Mouse (Mus musculus) liver, embryonic 12.5 days (tissue): Measurements from ENCODE around the gene Bcar1. TPM values are rescaled to one million over a fixed set of nuclear protein-coding genes. Genes with fewer than 3 reads are reported as not detected.

Experiments
- ATAC-seq: fragments of 200-750 bp; cut with Nextera tagmentation; 2 replicates; pipeline ENCODE4 v1.8.0; 2017; ENCODE audit warnings: moderate number of reproducible peaks, mild to moderate bottlenecking, moderate library complexity
- H3K27ac ChIP-seq: fragments of 300-500 bp; sonication (generic); 2 replicates; pipeline ENCODE4 v1.5.1; 2016; ENCODE audit warnings: mild to moderate bottlenecking
- H3K27me3 ChIP-seq: fragments of 300-500 bp; sonication (generic); replicated peaks from 2 replicates; pipeline ENCODE4 v1.6.1; 2016; ENCODE audit warnings: mild to moderate bottlenecking, moderate library complexity
- H3K36me3 ChIP-seq: fragments of 300-500 bp; sonication (generic); 2 replicates; pipeline ENCODE4 v1.6.1; 2016; ENCODE audit warnings: mild to moderate bottlenecking, moderate library complexity
- H3K4me1 ChIP-seq: fragments of 300-500 bp; sonication (generic); 2 replicates; pipeline ENCODE4 v1.6.1; 2016
- H3K4me2 ChIP-seq: fragments of 300-500 bp; sonication (generic); 2 replicates; pipeline ENCODE4 v1.6.1; 2016; ENCODE audit warnings: mild to moderate bottlenecking, moderate library complexity
- H3K4me3 ChIP-seq: fragments of 300-500 bp; sonication (generic); 2 replicates; pipeline ENCODE4 v1.5.1; 2016; ENCODE audit warnings: mild to moderate bottlenecking, moderate library complexity
- H3K9ac ChIP-seq: fragments of 300-500 bp; sonication (generic); 2 replicates; pipeline ENCODE4 v1.6.1; 2016; ENCODE audit warnings: mild to moderate bottlenecking, moderate library complexity
- H3K9me3 ChIP-seq: fragments of 300-500 bp; sonication (generic); replicated peaks from 2 replicates; pipeline ENCODE4 v1.6.1; 2016; ENCODE audit warnings: mild to moderate bottlenecking, moderate library complexity
- WGBS: fragments of 180-500 bp; shearing (Covaris S2); methylation state at CpG from one replicate; pipeline ENCODE4 v1.1.7; 2016; ENCODE audit not compliant: insufficient replicate concordance; 5-methylcytosine and 5-hydroxymethylcytosine counted together
- polyA plus RNA-seq: library from polyadenylated mRNA; unstranded; fragments of >200 nt; fragmentation: Nextera tagmentation; extraction: Ambion mirVana; gene quantifications from 2 replicates; pipeline ENCODE4 v1.2.1, GENCODE M21; 2016

Gene Bcar1
- polyA plus RNA-seq, 1 experiment from 2014 or later, result 9.5 TPM

- ATAC-seq, result no peak
- no peaks in the 10 kb centered on the region for H3K27me3 ChIP-seq
- no peaks in the 10 kb centered on the region for H3K9me3 ChIP-seq
- peaks cover 9% of the 10 kb centered on the region for H3K4me1 ChIP-seq
- H3K4me2 ChIP-seq, result no peak overlapping the region
- peaks cover 50% of the 10 kb centered on the region for H3K36me3 ChIP-seq
- H3K27ac ChIP-seq, result no peak overlapping the region
- 81% methylated on average over 4 of the region's 4 CpGs for WGBS
- H3K9ac ChIP-seq, result no peak overlapping the region
- H3K4me3 ChIP-seq, result no peak overlapping the region
These were observed 22.0 kb upstream of the Bcar1 start for GRCm38 (mm10) chr8:111765616-111766015.

GRCm38 (mm10) chr8:111765096-111765495 is 21.5 kb upstream of the Bcar1 start:
- H3K4me3 ChIP-seq, result no peak overlapping the region
- H3K9me3 ChIP-seq, result no peaks in the 10 kb centered on the region
- H3K27me3 ChIP-seq, result no peaks in the 10 kb centered on the region
- H3K27ac ChIP-seq, result no peak overlapping the region
- H3K36me3 ChIP-seq, result peaks cover 49% of the 10 kb centered on the region
- no peak overlapping the region for H3K9ac ChIP-seq
- ATAC-seq, result no peak
- H3K4me1 ChIP-seq, result peaks cover 9% of the 10 kb centered on the region
- WGBS, result 87% methylated on average over 9 of the region's 9 CpGs
- no peak overlapping the region for H3K4me2 ChIP-seq

GRCm38 (mm10) chr8:111760708-111761107 is 17.1 kb upstream of the Bcar1 start:
- no peak overlapping the region for H3K9ac ChIP-seq
- no peak overlapping the region for H3K4me3 ChIP-seq
- no peaks in the 10 kb centered on the region for H3K4me1 ChIP-seq
- H3K9me3 ChIP-seq, result no peaks in the 10 kb centered on the region
- ATAC-seq, result no peak
- no peak overlapping the region for H3K4me2 ChIP-seq
- WGBS, result 82% methylated on average over 13 of the region's 13 CpGs
- no peak overlapping the region for H3K27ac ChIP-seq
- H3K36me3 ChIP-seq, result peaks cover 8% of the 10 kb centered on the region
- no peaks in the 10 kb centered on the region for H3K27me3 ChIP-seq

DNA sequence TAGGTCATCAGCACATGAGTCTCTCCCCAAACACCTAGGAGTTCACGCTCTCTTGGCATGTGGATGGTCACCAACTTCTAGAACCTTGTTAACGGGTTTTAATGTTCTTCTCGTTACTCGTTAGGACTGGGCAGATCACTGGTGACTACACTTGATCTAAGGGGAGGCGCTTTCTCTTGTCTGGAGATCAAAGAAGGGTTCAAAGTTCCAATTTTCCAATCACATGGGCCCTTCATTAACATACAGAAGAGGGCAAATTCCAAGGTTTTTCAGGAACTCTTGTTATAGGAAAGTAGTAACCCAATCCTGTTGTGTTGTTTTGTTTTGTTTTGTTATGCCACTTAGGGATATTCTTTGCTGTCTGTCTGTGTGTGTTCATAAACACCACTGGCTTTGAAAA is 15.2 kb upstream of the Bcar1 start:
- Histone ChIP-seq H3K4me1 (no peaks in the 10 kb centered on the region), H3K27me3 (no peaks in the 10 kb centered on the region), H3K27ac (no peak overlapping the region), H3K9ac (no peak overlapping the region), H3K36me3 (no peaks in the 10 kb centered on the region), H3K4me2 (no peak overlapping the region), H3K4me3 (no peak overlapping the region), H3K9me3 (no peaks in the 10 kb centered on the region)
- ATAC-seq, result no peak
- 72% methylated on average over 5 of the region's 5 CpGs for WGBS

DNA sequence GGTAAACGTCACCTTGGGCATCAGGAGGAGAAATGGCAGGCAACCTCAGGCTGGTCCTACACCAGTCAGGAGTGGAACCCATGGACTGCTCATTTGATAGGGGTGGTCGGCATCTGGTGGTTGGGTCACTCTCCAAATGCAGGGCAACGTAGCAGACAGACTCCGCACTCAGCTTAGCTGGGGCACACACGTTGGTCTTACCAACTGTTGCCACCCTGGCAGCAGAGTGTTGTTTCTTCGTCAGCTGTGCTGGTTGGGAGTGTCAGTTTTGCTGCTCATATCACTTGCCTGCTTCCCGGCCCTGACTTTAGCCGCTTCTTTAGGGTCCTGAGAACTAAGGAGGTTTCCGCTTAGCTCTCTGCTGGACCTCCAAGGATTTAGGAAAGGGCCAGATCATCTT is 14.0 kb upstream of the Bcar1 start:
- H3K27me3 ChIP-seq, result no peaks in the 10 kb centered on the region
- H3K36me3 ChIP-seq, result no peaks in the 10 kb centered on the region
- no peak for ATAC-seq
- no peaks in the 10 kb centered on the region for H3K4me1 ChIP-seq
- 73% methylated on average over 9 of the region's 9 CpGs for whole genome bisulfite sequencing
- no peak overlapping the region for H3K27ac ChIP-seq
- H3K4me3 ChIP-seq, result no peak overlapping the region
- no peak overlapping the region for H3K4me2 ChIP-seq
- no peaks in the 10 kb centered on the region for H3K9me3 ChIP-seq
- no peak overlapping the region for H3K9ac ChIP-seq

DNA sequence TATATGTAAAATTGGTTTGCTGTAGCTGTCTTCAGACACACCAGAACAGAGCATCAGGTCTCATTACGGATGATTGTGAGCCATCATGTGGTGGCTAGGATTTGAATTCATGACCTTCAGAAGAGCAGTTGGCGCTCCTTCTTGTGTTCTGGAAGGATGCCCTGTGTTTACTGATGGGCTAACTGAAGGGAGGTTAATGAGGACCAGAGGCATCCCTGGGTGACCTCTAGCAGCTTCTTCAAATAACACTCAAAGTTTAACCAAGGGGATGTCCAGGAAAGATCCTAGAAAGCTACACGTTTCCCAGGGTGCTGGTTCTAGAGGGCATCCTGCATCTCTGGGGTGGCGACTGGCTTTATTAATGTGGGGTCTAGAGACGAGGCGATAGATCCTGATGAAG is 11.1 kb upstream of the Bcar1 start:
- H3K27ac ChIP-seq, result no peak overlapping the region
- no peaks in the 10 kb centered on the region for H3K27me3 ChIP-seq
- H3K9me3 ChIP-seq, result no peaks in the 10 kb centered on the region
- no peaks in the 10 kb centered on the region for H3K4me1 ChIP-seq
- no peak for ATAC-seq
- H3K36me3 ChIP-seq, result no peaks in the 10 kb centered on the region
- 65% methylated on average over 6 of the region's 6 CpGs for WGBS
- no peak overlapping the region for H3K4me2 ChIP-seq
- no peak overlapping the region for H3K4me3 ChIP-seq
- H3K9ac ChIP-seq, result no peak overlapping the region

- H3K27ac ChIP-seq, result no peak overlapping the region
- no peak for ATAC-seq
These were observed 10.5 kb upstream of the Bcar1 start for GRCm38 (mm10) chr8:111754088-111754487.

DNA sequence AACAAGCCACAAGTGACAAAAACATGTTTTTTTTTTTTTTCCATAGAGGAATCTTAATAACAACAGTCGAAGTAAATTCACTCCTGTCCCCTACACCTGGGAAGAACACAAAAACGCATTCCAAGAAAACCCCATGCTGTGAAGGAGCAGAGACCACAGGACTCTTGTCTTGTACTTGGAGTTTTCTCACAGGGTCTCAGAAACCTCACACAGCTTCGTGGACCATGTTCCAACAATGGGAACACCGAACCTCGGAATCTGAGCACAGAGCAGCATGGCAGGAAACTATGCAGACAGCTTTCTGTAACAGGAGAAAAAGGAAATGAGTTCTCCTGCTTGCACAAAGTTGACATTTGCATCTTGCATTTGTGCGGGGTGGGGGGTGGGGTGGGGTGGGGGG is 5.2 kb upstream of the Bcar1 start:
- H3K36me3 ChIP-seq, result no peaks in the 10 kb centered on the region
- peaks cover 26% of the 10 kb centered on the region for H3K4me1 ChIP-seq
- H3K9me3 ChIP-seq, result no peaks in the 10 kb centered on the region
- H3K4me2 ChIP-seq, result no peak overlapping the region
- H3K4me3 ChIP-seq, result no peak overlapping the region
- H3K9ac ChIP-seq, result no peak overlapping the region
- H3K27me3 ChIP-seq, result peaks cover 34% of the 10 kb centered on the region
- no peak for ATAC-seq
- H3K27ac ChIP-seq, result no peak overlapping the region
- 39% methylated on average over 6 of the region's 6 CpGs for WGBS

More at GRCm38 (mm10) chr8:111754088-111754487, 10.5 kb upstream of the Bcar1 start:
- Histone ChIP-seq H3K36me3 (no peaks in the 10 kb centered on the region), H3K27me3 (no peaks in the 10 kb centered on the region), H3K9me3 (no peaks in the 10 kb centered on the region), H3K9ac (no peak overlapping the region), H3K4me2 (no peak overlapping the region), H3K4me1 (no peaks in the 10 kb centered on the region), H3K4me3 (no peak overlapping the region)
- 34% methylated on average over 2 of the region's 2 CpGs for WGBS

DNA sequence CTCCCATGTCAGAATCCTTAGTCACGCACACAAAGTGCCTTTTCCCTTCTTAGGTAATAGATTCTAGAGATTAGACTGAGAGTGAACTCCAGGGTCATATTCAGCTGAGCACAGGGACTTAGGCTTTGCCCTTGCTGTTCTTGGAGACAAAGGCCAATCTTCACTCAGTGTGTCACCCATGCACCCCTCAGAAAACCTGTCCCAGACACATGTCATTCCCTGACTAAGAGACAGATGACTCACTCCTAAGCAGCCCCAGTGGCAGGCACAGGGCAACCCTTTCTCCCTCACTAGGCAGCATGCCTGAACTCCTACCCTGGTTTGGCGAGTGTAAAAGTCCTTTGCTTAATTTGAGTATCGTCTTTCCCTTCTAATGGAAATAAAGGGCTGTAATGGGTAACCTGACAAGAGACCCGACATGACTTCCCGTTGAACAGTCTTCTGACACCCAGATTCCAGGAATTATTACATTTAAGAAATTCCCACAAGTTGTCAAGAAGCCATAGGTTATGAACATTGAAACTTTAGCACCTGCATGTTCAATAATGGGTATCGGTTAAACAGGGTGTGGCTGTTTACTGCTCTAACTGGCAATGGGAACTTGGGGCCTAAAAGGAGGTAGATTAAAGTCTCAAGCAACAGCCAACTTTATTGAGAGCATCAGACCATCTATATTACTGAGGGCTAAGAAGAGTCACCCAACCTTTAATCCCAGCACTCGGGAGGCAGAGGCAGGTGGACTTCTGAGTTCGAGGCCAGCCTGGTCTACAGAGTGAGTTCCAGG is 4.4 kb upstream of the Bcar1 start:
- Histone ChIP-seq H3K4me1 (peaks cover 33% of the 10 kb centered on the region), H3K9me3 (no peaks in the 10 kb centered on the region), H3K36me3 (no peaks in the 10 kb centered on the region), H3K27me3 (peaks cover 41% of the 10 kb centered on the region), H3K4me3 (no peak overlapping the region), H3K9ac (no peak overlapping the region), H3K4me2 (no peak overlapping the region), H3K27ac (no peak overlapping the region)
- no peak for ATAC-seq
- WGBS, result 68% methylated on average over 8 of the region's 8 CpGs

- ATAC-seq, result no peak
- no peak overlapping the region for H3K9ac ChIP-seq
- peaks cover 44% of the 10 kb centered on the region for H3K4me1 ChIP-seq
- WGBS, result 49% methylated on average over 13 of the region's 13 CpGs
- H3K27ac ChIP-seq, result no peak overlapping the region
- H3K27me3 ChIP-seq, result peaks cover 53% of the 10 kb centered on the region
- H3K36me3 ChIP-seq, result no peaks in the 10 kb centered on the region
- no peak overlapping the region; the same call in 1 of the 2 replicates for H3K4me2 ChIP-seq
- no peak overlapping the region for H3K4me3 ChIP-seq
- H3K9me3 ChIP-seq, result no peaks in the 10 kb centered on the region
These were observed 3.2 kb upstream of the Bcar1 start for GRCm38 (mm10) chr8:111746582-111747465.

DNA sequence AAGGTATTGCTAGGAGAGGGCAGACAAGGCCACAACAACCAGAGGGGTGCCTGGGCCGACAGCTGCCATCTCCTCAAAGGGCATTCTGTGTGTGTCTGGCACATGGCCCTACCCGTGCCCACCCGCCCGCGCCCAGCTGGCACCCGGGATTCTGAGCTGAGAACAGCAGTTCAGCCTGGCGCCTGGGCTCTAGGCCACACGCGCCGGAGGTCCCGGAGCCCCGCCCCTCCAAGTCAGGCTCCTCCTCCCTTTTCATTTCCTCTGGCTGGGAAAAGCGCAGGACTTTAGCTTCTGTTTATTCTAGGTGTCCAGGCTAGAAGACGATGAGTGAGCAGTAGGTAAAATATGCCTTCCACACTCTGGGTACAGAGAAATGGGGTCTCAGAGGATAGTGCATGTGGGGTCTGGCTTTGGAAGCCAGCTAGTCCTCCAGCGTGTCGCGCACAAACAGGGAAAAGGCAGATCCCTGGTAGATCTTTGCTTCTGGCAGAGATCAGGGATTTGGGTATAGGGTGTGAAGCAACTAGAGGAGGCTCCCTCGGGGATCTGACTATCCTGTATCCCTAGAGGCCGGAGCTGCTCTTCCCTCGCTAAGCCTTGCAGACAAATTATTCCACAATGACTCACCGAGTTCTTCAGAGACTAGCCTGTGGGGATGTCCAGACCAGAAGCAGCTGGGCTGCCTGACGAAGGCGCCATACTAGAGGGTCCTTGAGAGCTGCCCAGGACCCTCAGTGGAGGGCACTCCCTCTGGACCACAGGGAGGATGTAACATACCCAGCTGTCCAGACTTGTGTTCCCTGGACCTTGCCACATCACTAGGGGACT is 2.2 kb upstream of the Bcar1 start:
- no peaks in the 10 kb centered on the region for H3K36me3 ChIP-seq
- H3K4me2 ChIP-seq, result peak overlapping the region; percentile 55
- 4% methylated on average over 23 of the region's 23 CpGs for WGBS
- H3K4me1 ChIP-seq, result peaks cover 53% of the 10 kb centered on the region
- peak overlapping the region; percentile 48; the same call in 1 of the 2 replicates for H3K27ac ChIP-seq
- H3K4me3 ChIP-seq, result peak overlapping the region; percentile 32
- ATAC-seq, result peak; percentile 13; the same call in 1 of the 2 replicates
- no peaks in the 10 kb centered on the region for H3K9me3 ChIP-seq
- peaks cover 63% of the 10 kb centered on the region for H3K27me3 ChIP-seq
- H3K9ac ChIP-seq, result peak overlapping the region; percentile 50; the same call in 1 of the 2 replicates
